ENCODE assay signal across 16 mouse cellular contexts in genomic region chr9:64652138-64652537, GRCm38 (mm10).
"Had no signal": no experiment of that assay in that cellular context is flagged by ENCODE, and none has a peak within 500 bp of the region (broad histone marks: within the 10 kb centered on the region; RNA-seq: fewer than 3 reads in every experiment).

No protein-coding gene starts in this region.

- H3K36me3 ChIP-seq: liver, embryonic 13.5 days; stomach, embryonic 15.5 days had no signal

- H3K4me2 ChIP-seq: liver, embryonic 13.5 days; midbrain, embryonic 11.5 days; stomach, embryonic 15.5 days had no signal

- H3K27me3 ChIP-seq: liver, embryonic 13.5 days; stomach, embryonic 15.5 days had no signal

- H3K9me3 ChIP-seq: liver, embryonic 13.5 days; stomach, embryonic 15.5 days had no signal

- H3K4me1 ChIP-seq: liver, embryonic 13.5 days; stomach, embryonic 15.5 days had no signal

- H3K9ac ChIP-seq: liver, embryonic 13.5 days; stomach, embryonic 15.5 days had no signal

- DNase-seq: kidney, adult 18-20 months; kidney, postnatal 10 days; layer of hippocampus, postnatal 36 days; liver, embryonic 13.5 days; lung, adult 2 months; lung, postnatal 14 days; lung, postnatal 4 days; midbrain, embryonic 14.5 days; right cerebral cortex, adult 18-20 months; right cerebral cortex, postnatal 14 days; right cerebral cortex, postnatal 4 days; spleen, adult 18-20 months; thymus, postnatal 25 days had no signal

- H3K4me3 ChIP-seq: left cerebral cortex, adult 2 months; liver, embryonic 13.5 days; stomach, embryonic 15.5 days had no signal

- H3K27ac ChIP-seq: left cerebral cortex, adult 2 months; liver, embryonic 13.5 days; stomach, embryonic 15.5 days had no signal
